Mouse (Mus musculus) ES-CJ7 (cell line): ENCODE data around the gene Gbp6.
A peak's percentile ranks its signal among the peaks of the same experiment; 100 is the strongest.
"Not testable (repeated sequence)": the region's sequence is repeated elsewhere in the genome, so short reads cannot be mapped to it uniquely, and the experiment has no call there.

ENCODE experiments used
- DNase-seq: peaks from one replicate; pipeline ENCODE4 v3.0.0; 2011; ENCODE audit warnings: low read depth, low spot score

The Gbp6 gene

GRCm38 (mm10) chr5:105293226-105294165 lies at the start of gene Gbp6, which contains the start of gene Gm43302:
Gbp6 (minus strand) TSS chr5:105293698.
Gm43302 (minus strand) TSS chr5:105293695.
- not testable (repeated sequence) for DNase-seq

- DNase-seq, result peak; percentile 66
These were observed 47.8 kb upstream of the Gbp6 start for GRCm38 (mm10) chr5:105341281-105341680.

GRCm38 (mm10) chr5:105322543-105322942 lies 29.0 kb upstream of the Gbp6 start:
- no peak for DNase-seq

GRCm38 (mm10) chr5:105310941-105311340 lies 17.4 kb upstream of the Gbp6 start:
- DNase-seq, result peak; percentile 8

DNA sequence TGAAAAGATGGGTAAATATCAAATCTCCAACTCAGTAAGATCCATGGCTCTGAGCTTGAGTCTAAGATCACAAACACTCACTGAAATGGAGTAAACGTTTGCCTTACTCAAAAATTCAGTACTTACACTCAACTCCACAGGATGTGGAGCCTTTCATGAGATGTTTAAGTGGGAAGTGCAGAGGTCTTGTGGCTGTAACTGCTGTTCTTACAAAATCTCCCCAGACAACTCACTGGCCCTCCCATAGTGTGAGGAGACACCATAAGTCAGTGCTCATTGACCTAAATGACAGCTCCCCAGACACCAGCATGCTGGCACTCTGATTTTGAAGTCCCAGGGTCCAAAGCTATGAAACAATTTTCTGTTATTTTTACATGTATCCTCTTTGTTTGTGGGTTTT lies 15.7 kb upstream of the Gbp6 start:
- not testable (repeated sequence) for DNase-seq

DNA sequence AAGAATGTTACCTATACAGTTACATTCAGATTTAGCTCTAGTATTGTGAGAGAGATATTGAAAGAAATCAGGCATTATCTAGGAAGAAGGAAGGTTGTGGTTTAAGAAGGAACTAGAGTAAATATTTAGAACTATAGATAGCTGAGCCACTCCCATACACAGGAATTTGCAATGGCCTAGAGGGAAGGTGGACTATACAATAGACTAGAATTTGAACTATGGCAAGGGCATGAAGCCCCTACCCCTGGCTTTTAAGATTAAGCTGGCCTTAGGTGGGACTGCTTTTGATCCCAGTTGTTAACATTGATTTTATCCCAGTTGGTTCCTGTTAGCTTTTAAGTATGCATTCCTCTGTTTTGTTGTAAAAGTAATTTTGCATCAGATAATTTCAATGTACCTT lies 13.4 kb upstream of the Gbp6 start:
- DNase-seq, result not testable (repeated sequence)

GRCm38 (mm10) chr5:105306159-105306581 lies 12.7 kb upstream of the Gbp6 start:
- no peak for DNase-seq

DNA sequence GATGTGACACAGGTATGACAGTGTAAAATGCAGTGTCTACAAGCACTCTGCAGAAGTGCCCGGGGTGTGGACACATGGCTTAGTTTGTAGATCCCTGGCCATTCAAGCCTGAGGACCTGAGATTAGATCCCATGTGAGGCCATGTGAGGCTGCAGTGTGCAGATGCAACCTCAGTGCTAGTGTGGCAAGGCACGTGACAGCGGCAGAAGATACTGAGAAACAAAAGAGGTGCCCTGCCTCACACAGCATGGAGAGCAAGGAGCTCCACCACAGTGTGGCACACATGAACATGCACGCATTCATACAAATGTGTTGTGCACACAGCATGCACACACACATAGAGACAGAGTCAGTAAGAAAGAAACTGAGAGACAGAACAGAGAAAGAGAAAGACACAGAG lies 12.2 kb upstream of the Gbp6 start:
- DNase-seq, result not testable (repeated sequence)

GRCm38 (mm10) chr5:105301963-105302362 lies 8.5 kb upstream of the Gbp6 start:
- DNase-seq, result no peak

DNA sequence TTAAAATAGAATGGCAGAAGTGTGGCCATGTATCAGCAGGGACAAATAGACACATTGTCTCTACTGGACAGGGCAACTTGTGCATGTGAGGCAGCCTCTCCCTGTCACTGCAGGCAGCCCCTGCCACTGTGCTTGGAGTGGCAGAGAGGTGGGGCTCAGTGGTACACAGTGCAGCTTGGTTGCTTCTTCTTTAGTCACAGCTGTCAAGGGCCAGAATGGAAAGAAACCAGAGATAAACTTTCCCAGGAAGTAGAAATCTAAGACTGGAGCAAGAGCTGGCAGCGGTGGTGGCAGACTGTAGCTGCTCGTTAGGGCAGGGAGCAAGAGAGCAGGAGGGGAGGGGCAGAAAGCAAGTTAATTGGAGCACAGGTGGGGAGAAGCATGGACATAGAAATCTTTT lies 8.0 kb upstream of the Gbp6 start:
- DNase-seq, result no peak

- no peak for DNase-seq
These were observed 2.2 kb upstream of the Gbp6 start for GRCm38 (mm10) chr5:105295746-105296145.

DNA sequence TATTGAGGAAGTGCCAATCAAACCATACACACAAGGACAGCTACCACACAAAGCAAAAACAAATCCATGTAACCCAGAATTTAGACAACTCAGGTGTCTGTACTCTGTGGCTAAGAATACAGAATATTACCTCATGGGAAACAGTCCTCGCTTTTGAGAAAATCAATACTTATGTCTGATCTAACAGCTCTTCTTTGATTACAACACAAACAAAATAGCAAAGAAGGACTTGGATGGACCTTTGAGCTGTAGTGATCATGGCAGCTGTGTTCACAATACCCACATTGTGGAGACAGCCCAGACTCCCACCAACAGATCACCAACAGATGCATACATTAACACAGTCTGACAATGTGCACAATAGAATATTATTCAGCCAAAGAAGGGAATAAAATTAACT lies 1.0 kb downstream of the Gbp6 start:
- no peak for DNase-seq

GRCm38 (mm10) chr5:105290921-105291320 lies 2.6 kb downstream of the Gbp6 start:
- DNase-seq, result not testable (repeated sequence)

- DNase-seq, result not testable (repeated sequence)
These were observed 32.8 kb downstream of the Gbp6 start for GRCm38 (mm10) chr5:105260673-105261072.

DNA sequence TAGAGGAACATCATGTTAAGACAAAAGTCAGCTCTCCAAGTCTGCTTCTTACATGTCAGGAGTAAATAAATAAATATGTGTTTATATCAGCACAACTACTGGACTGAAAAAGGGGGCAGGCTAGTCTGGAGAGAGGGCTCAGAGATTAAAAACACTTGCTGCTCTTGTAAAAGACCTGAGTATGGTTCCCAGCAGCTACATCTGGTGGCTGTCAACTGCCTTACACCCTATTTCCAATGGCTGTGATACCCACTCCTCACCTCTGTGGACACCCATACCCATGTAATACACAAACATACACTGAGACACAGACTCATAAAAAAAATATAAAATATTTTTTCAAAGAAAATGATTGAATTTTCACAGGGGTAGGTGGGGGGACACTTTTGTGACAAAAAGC lies 41.0 kb downstream of the Gbp6 start:
- no peak for DNase-seq

DNA sequence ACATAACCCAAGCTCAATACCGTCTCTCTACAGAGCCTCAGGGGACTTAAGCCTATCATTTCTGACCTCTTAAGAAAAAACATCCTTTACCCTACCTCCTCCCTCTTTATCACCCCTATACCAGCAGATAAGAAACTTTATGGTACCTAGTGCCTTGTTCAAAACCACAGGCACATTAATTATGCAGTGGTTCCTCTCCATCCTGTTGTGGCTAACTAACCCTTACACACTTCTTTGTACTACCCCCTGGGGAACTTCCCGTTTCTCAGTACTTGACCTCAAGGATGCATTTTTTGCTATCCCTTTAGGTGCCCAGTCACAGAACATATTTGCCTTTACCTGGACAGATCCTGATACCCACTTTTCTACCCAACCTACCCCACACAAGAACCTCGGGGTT lies 48.8 kb downstream of the Gbp6 start:
- DNase-seq, result not testable (repeated sequence)

DNA sequence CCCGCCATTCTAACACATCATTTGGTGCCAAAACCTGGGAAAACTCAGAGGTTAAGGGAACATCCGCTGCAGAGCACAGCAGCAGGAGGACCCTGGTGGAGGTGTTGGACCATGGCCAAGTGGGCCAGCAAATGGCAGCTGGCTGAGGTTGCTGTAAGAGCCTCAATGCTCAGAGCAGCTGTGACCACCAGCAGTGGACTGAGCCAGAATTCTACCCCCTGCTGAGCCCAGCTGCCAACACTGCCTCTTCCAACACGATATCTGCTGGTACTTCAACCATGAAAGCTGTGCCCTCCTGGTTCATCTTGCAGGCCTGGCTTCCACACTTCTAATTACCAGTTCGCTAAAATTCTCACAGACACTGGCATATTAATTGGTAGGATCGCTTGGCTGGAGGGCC lies 52.5 kb downstream of the Gbp6 start:
- not testable (repeated sequence) for DNase-seq

GRCm38 (mm10) chr5:105239483-105240047 lies 53.9 kb downstream of the Gbp6 start, which contains the start of gene Gbp10:
Gbp10 (minus strand) TSS chr5:105239533.
- not testable (repeated sequence) for DNase-seq

GRCm38 (mm10) chr5:105238402-105238801 lies 55.1 kb downstream of the Gbp6 start:
- DNase-seq, result not testable (repeated sequence)

DNA sequence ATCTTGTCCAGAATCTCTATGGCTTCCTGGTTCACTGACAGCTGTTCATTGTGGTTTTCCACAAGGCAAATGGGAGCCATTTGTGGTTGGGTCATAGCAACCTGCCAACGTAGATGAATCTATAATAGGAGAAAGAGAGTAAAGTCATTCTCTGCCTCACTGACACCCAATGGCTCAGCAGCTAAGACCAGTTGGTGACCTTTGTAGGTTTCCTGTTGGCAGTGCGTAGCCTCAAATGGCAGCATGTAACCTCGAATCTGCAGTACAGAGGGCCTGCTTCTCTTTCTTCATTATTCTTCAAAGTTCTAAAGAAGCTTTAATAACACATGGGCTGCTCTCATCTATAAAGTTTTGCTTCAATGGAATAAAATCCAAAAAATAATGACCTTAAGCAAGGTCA lies 57.5 kb downstream of the Gbp6 start:
- not testable (repeated sequence) for DNase-seq
